In genomic region chr7:27688246-27688788, GRCm38 (mm10) we compare ENCODE assay signal across 8 mouse cellular contexts. TPM values are rescaled to one million over a fixed set of nuclear protein-coding genes. Genes with fewer than 3 reads are reported as not detected.
DNase-seq lines count a peak whose midpoint lies in the region; ATAC-seq and TF ChIP-seq lines count a peak whose summit lies in the region.

No protein-coding gene starts in this region.

- H3K4me1 ChIP-seq in cerebellum, adult 2 months (ENCODE audit: control insufficient read depth, insufficient read depth, low read length) = peaks cover 4% of the 10 kb centered on the region; the same call in 1 of the 2 replicates
- peaks cover 18% of the 10 kb centered on the region for H3K4me1 ChIP-seq in liver, embryonic 13.5 days (replicated peaks)

- WGBS in cerebellum, adult 2 months = 23% methylated on average over 14 of the region's 14 CpGs
- WGBS in liver, embryonic 13.5 days (ENCODE audit: insufficient replicate concordance) = 33% methylated on average over 14 of the region's 14 CpGs

- intact Hi-C loops in left cerebral cortex, postnatal 14 days (cut with DNase I) = loop anchor here (5.0 to 10.0 kb wide), 3 partner anchors 39 to 354 kb away; partner anchors contain the start of genes Blvrb, Ltbp4 and Sptbn4

- H3K9me3 ChIP-seq in liver, embryonic 13.5 days (replicated peaks) = no peaks in the 10 kb centered on the region

- no peak for TF ChIP-seq POLR2A in cerebellum, adult 2 months (IDR thresholded peaks at IDR 0.05; ENCODE audit: borderline replicate concordance, insufficient read depth, low read length)

- no peak overlapping the region for H3K27ac ChIP-seq in cerebellum, adult 2 months (ENCODE audit: insufficient read depth, low read length)
- peak overlapping the region; percentile 62; the same call in 1 of the 2 replicates for H3K27ac ChIP-seq in liver, embryonic 13.5 days

- peak overlapping the region; percentile 75 for H3K9ac ChIP-seq in liver, embryonic 13.5 days

- peak overlapping the region; percentile 3 for H3K4me3 ChIP-seq in cerebellum, adult 2 months (replicated peaks; ENCODE audit: insufficient read depth, low read depth, low read length)
- H3K4me3 ChIP-seq in liver, embryonic 13.5 days (replicated peaks) = peak overlapping the region; percentile 63

- DNase-seq in cerebellum, adult 2 months = no peak
- DNase-seq in cerebellum, postnatal 10 days = no peak
- DNase-seq in thymus, postnatal 4 days = peak; percentile 17
- DNase-seq in thymus, postnatal 10 days (ENCODE audit: low spot score in 2 of 2) = no peak
- no peak for DNase-seq in liver, embryonic 13.5 days
- no peak for DNase-seq in adrenal gland, postnatal 14 days
- DNase-seq in layer of hippocampus, postnatal 36 days = no peak
- no peak for DNase-seq in left cerebral cortex, postnatal 14 days (ENCODE audit: low spot score in 2 of 2)

- H3K4me2 ChIP-seq in liver, embryonic 13.5 days = peak overlapping the region; percentile 79

- no peaks in the 10 kb centered on the region for H3K27me3 ChIP-seq in cerebellum, adult 2 months (ENCODE audit: control insufficient read depth, insufficient read depth, low read length)
- H3K27me3 ChIP-seq in liver, embryonic 13.5 days = 0 out of 2 replicates have a peak, but pooled peaks cover 7% of the 10 kb centered on the region

- ATAC-seq in liver, embryonic 13.5 days (ENCODE audit: low read depth) = no peak

- no peaks in the 10 kb centered on the region for H3K36me3 ChIP-seq in liver, embryonic 13.5 days

- TF ChIP-seq CTCF in cerebellum, adult 2 months (IDR thresholded peaks at IDR 0.05; ENCODE audit: borderline replicate concordance, insufficient read depth, low read depth, low read length) = no peak

RNA-seq across cellular contexts. Expression of gene Zfp607b, which starts 0.8 kb away (rescaled TPM):
- 4.3 and 4.6 TPM in 2 replicates for polyA plus RNA-seq in cerebellum, adult 2 months (2012; rRNA removed)
- polyA plus RNA-seq in liver, embryonic 13.5 days (2015; fragmentation: Nextera tagmentation; extraction: Ambion mirVana) = 0.35 and 0.83 TPM in 2 replicates
- 1.6 and 2.6 TPM in 2 replicates for total RNA-seq in adrenal gland, postnatal 14 days (2021)
- total RNA-seq in layer of hippocampus, postnatal 36 days (2021) = 10 to 100 TPM; 10.0 to 10.3 TPM
- 1 to 10 TPM; 8.0 to 8.1 TPM for total RNA-seq in left cerebral cortex, postnatal 14 days (2021)

RNA-seq across cellular contexts. Expression of gene Map3k10, which starts 13.9 kb away (rescaled TPM):
- polyA plus RNA-seq in cerebellum, adult 2 months (2012; rRNA removed) = 96.7 and 99.4 TPM in 2 replicates
- 1.3 and 1.8 TPM in 2 replicates for polyA plus RNA-seq in liver, embryonic 13.5 days (2015; fragmentation: Nextera tagmentation; extraction: Ambion mirVana)
- total RNA-seq in adrenal gland, postnatal 14 days (2021) = 25.3 and 29.6 TPM in 2 replicates
- 100 to 1,000 TPM; 177 to 185 TPM for total RNA-seq in layer of hippocampus, postnatal 36 days (2021)
- total RNA-seq in left cerebral cortex, postnatal 14 days (2021) = 100 to 1,000 TPM; 228 to 233 TPM

RNA-seq across cellular contexts. Expression of gene Ttc9b, which starts 34.6 kb away (rescaled TPM):
- polyA plus RNA-seq in cerebellum, adult 2 months (2012; rRNA removed) = 62.2 and 67.5 TPM in 2 replicates
- 0.05 TPM in 1 of 2 replicates, not detected in the other for polyA plus RNA-seq in liver, embryonic 13.5 days (2015; fragmentation: Nextera tagmentation; extraction: Ambion mirVana)
- total RNA-seq in adrenal gland, postnatal 14 days (2021) = 0.26 and 0.83 TPM in 2 replicates
- 10 to 100 TPM; 45.8 to 48.2 TPM for total RNA-seq in layer of hippocampus, postnatal 36 days (2021)
- total RNA-seq in left cerebral cortex, postnatal 14 days (2021) = 100 to 1,000 TPM; 158 to 159 TPM

RNA-seq across cellular contexts. Expression of gene Zfp60, which starts 42.9 kb away (rescaled TPM):
- polyA plus RNA-seq in cerebellum, adult 2 months (2012; rRNA removed) = 15.8 and 16.3 TPM in 2 replicates
- 5.6 and 6.6 TPM in 2 replicates for polyA plus RNA-seq in liver, embryonic 13.5 days (2015; fragmentation: Nextera tagmentation; extraction: Ambion mirVana)
- total RNA-seq in adrenal gland, postnatal 14 days (2021) = 12.5 and 16.0 TPM in 2 replicates
- total RNA-seq in layer of hippocampus, postnatal 36 days (2021) = 10 to 100 TPM; 33.5 to 38.7 TPM
- total RNA-seq in left cerebral cortex, postnatal 14 days (2021) = 10 to 100 TPM; 33.7 to 34.4 TPM

Comparison
In these comparisons a context has a peak if more than half of its experiments do, and no peak if none do; other contexts are left out.
1. RNA of gene Ttc9b, which starts 34.6 kb away (total RNA-seq): 158 to 159 TPM in left cerebral cortex, postnatal 14 days and 45.8 to 48.2 TPM in layer of hippocampus, postnatal 36 days; 0.26 to 0.83 TPM in adrenal gland, postnatal 14 days; every median in the first group is over 10 times any median in the second.